Mouse (Mus musculus) neural tube, embryonic 12.5 days (tissue): ENCODE measurements around the gene Gm9844. TPM values are rescaled to one million over a fixed set of nuclear protein-coding genes. Genes with fewer than 3 reads are reported as not detected.

Source experiments
- ATAC-seq: fragments of 200-750 bp; cut with Nextera tagmentation; 2 replicates; pipeline ENCODE4 v1.8.0; 2017; ENCODE audit warnings: low read depth, mild to moderate bottlenecking, moderate TSS enrichment, moderate library complexity; ENCODE audit not compliant: low FRiP score
- H3K27ac ChIP-seq: fragments of 300-500 bp; sonication (generic); 2 replicates; pipeline ENCODE4 v1.5.1; 2016
- H3K27me3 ChIP-seq: fragments of 300-500 bp; sonication (generic); replicated peaks from 2 replicates; pipeline ENCODE4 v1.6.1; 2016; ENCODE audit warnings: mild to moderate bottlenecking
- H3K36me3 ChIP-seq: fragments of 300-500 bp; sonication (generic); 2 replicates; pipeline ENCODE4 v1.6.1; 2016; ENCODE audit warnings: mild to moderate bottlenecking
- H3K4me1 ChIP-seq: fragments of 300-500 bp; sonication (generic); 2 replicates; pipeline ENCODE4 v1.6.1; 2016
- H3K4me2 ChIP-seq: fragments of 300-500 bp; sonication (generic); replicated peaks from 2 replicates; pipeline ENCODE4 v1.6.1; 2016; ENCODE audit warnings: mild to moderate bottlenecking
- H3K4me3 ChIP-seq: fragments of 300-500 bp; sonication (generic); 2 replicates; pipeline ENCODE4 v1.5.1; 2016
- H3K9ac ChIP-seq: fragments of 300-500 bp; sonication (generic); 2 replicates; pipeline ENCODE4 v1.6.1; 2016; ENCODE audit warnings: mild to moderate bottlenecking
- H3K9me3 ChIP-seq: fragments of 300-500 bp; sonication (generic); 2 replicates; pipeline ENCODE4 v1.6.1; 2016; ENCODE audit warnings: mild to moderate bottlenecking
- WGBS: fragments of 180-500 bp; shearing (Covaris S2); methylation state at CpG from one replicate; pipeline ENCODE4 v1.1.7; 2016; 5-methylcytosine and 5-hydroxymethylcytosine counted together
- polyA plus RNA-seq: library from polyadenylated mRNA; unstranded; fragments of >200 nt; fragmentation: Nextera tagmentation; extraction: Ambion mirVana; gene quantifications from 2 replicates; pipeline ENCODE4 v1.2.1, GENCODE M21; 2016

Gm9844 gene
- polyA plus RNA-seq, 1 experiment from 2014 or later, result 27.5 TPM

GRCm38 (mm10) chr7:24850899-24851303 lies 11.1 kb upstream of the Gm9844 start:
- Histone ChIP-seq H3K4me1 (no peaks in the 10 kb centered on the region), H3K4me2 (no peak overlapping the region), H3K4me3 (no peak overlapping the region), H3K27ac (no peak overlapping the region), H3K36me3 (no peaks in the 10 kb centered on the region), H3K27me3 (no peaks in the 10 kb centered on the region), H3K9ac (no peak overlapping the region), H3K9me3 (no peaks in the 10 kb centered on the region)
- ATAC-seq, result no peak
- 40% methylated on average over 6 of the region's 6 CpGs for WGBS

- no peaks in the 10 kb centered on the region for H3K27me3 ChIP-seq
- H3K27ac ChIP-seq, result no peak overlapping the region
- H3K4me1 ChIP-seq, result no peaks in the 10 kb centered on the region
- no peaks in the 10 kb centered on the region for H3K36me3 ChIP-seq
- no peak for ATAC-seq
- H3K9ac ChIP-seq, result no peak overlapping the region
- no peak overlapping the region for H3K4me2 ChIP-seq
- no peak overlapping the region for H3K4me3 ChIP-seq
- 83% methylated on average over 5 of the region's 5 CpGs for WGBS
- no peaks in the 10 kb centered on the region for H3K9me3 ChIP-seq
Observed at GRCm38 (mm10) chr7:24851596-24852325, 10.3 kb upstream of the Gm9844 start.

- 83% methylated on average over 8 of the region's 8 CpGs for WGBS
- ATAC-seq, result no peak
- Histone ChIP-seq H3K36me3 (no peaks in the 10 kb centered on the region), H3K4me3 (no peak overlapping the region), H3K4me2 (no peak overlapping the region), H3K27me3 (no peaks in the 10 kb centered on the region), H3K4me1 (no peaks in the 10 kb centered on the region), H3K9me3 (no peaks in the 10 kb centered on the region), H3K9ac (no peak overlapping the region), H3K27ac (no peak overlapping the region)
Observed at GRCm38 (mm10) chr7:24852557-24853232, 9.3 kb upstream of the Gm9844 start.

GRCm38 (mm10) chr7:24853233-24853563 lies 8.8 kb upstream of the Gm9844 start:
- H3K27ac ChIP-seq, result no peak overlapping the region

GRCm38 (mm10) chr7:24853695-24854094 lies 8.3 kb upstream of the Gm9844 start:
- H3K36me3 ChIP-seq, result no peaks in the 10 kb centered on the region
- no peak overlapping the region for H3K4me3 ChIP-seq
- no peaks in the 10 kb centered on the region for H3K27me3 ChIP-seq
- no peak for ATAC-seq
- no peak overlapping the region for H3K27ac ChIP-seq
- H3K4me2 ChIP-seq, result no peak overlapping the region
- H3K9ac ChIP-seq, result no peak overlapping the region
- H3K4me1 ChIP-seq, result no peaks in the 10 kb centered on the region
- WGBS, result 43% methylated on average over 7 of the region's 7 CpGs
- H3K9me3 ChIP-seq, result no peaks in the 10 kb centered on the region

More at GRCm38 (mm10) chr7:24853233-24853563, 8.8 kb upstream of the Gm9844 start:
- Histone ChIP-seq H3K9ac (no peak overlapping the region), H3K4me1 (no peaks in the 10 kb centered on the region), H3K4me2 (no peak overlapping the region), H3K27me3 (no peaks in the 10 kb centered on the region), H3K4me3 (no peak overlapping the region), H3K36me3 (no peaks in the 10 kb centered on the region), H3K9me3 (no peaks in the 10 kb centered on the region)
- ATAC-seq, result no peak

- Histone ChIP-seq H3K9me3 (no peaks in the 10 kb centered on the region), H3K4me2 (no peak overlapping the region), H3K9ac (no peak overlapping the region), H3K4me3 (no peak overlapping the region), H3K27ac (no peak overlapping the region), H3K27me3 (no peaks in the 10 kb centered on the region), H3K4me1 (no peaks in the 10 kb centered on the region), H3K36me3 (no peaks in the 10 kb centered on the region)
- ATAC-seq, result no peak
- 37% methylated on average over 6 of the region's 6 CpGs for WGBS
Observed at GRCm38 (mm10) chr7:24856460-24857120, 5.4 kb upstream of the Gm9844 start.

- Histone ChIP-seq H3K27ac (no peak overlapping the region), H3K9ac (no peak overlapping the region), H3K27me3 (no peaks in the 10 kb centered on the region), H3K4me2 (no peak overlapping the region), H3K36me3 (no peaks in the 10 kb centered on the region), H3K9me3 (no peaks in the 10 kb centered on the region), H3K4me3 (no peak overlapping the region), H3K4me1 (no peaks in the 10 kb centered on the region)
- WGBS, result 66% methylated on average over 5 of the region's 5 CpGs
- ATAC-seq, result no peak
Observed at GRCm38 (mm10) chr7:24859234-24859633, 2.8 kb upstream of the Gm9844 start.

GRCm38 (mm10) chr7:24862853-24863252 lies 840 bp downstream of the Gm9844 start:
- 93% methylated on average over 4 of the region's 4 CpGs for WGBS
- Histone ChIP-seq H3K27me3 (no peaks in the 10 kb centered on the region), H3K27ac (no peak overlapping the region)

GRCm38 (mm10) chr7:24864156-24864555 lies 2.1 kb downstream of the Gm9844 start:
- Histone ChIP-seq H3K4me3 (no peak overlapping the region), H3K9ac (no peak overlapping the region), H3K27ac (no peak overlapping the region), H3K9me3 (no peaks in the 10 kb centered on the region), H3K27me3 (no peaks in the 10 kb centered on the region), H3K4me2 (no peak overlapping the region), H3K4me1 (no peaks in the 10 kb centered on the region), H3K36me3 (no peaks in the 10 kb centered on the region)
- 38% methylated on average over 6 of the region's 6 CpGs for WGBS
- ATAC-seq, result no peak

More at GRCm38 (mm10) chr7:24862853-24863252, 840 bp downstream of the Gm9844 start:
- Histone ChIP-seq H3K4me2 (no peak overlapping the region), H3K36me3 (no peaks in the 10 kb centered on the region), H3K9me3 (no peaks in the 10 kb centered on the region), H3K4me1 (no peaks in the 10 kb centered on the region), H3K4me3 (no peak overlapping the region), H3K9ac (no peak overlapping the region)
- no peak for ATAC-seq

GRCm38 (mm10) chr7:24869080-24869479 lies 7.1 kb downstream of the Gm9844 start:
- WGBS, result 59% methylated on average over 17 of the region's 17 CpGs
- no peak overlapping the region for H3K27ac ChIP-seq
- H3K36me3 ChIP-seq, result no peaks in the 10 kb centered on the region
- no peak overlapping the region for H3K4me2 ChIP-seq
- H3K4me3 ChIP-seq, result no peak overlapping the region
- H3K27me3 ChIP-seq, result 0 out of 2 replicates have a peak, but pooled peaks cover 6% of the 10 kb centered on the region
- peaks cover 5% of the 10 kb centered on the region; the same call in 1 of the 2 replicates for H3K9me3 ChIP-seq
- no peaks in the 10 kb centered on the region for H3K4me1 ChIP-seq
- H3K9ac ChIP-seq, result no peak overlapping the region
- no peak for ATAC-seq

- no peak for ATAC-seq
- Histone ChIP-seq H3K4me3 (no peak within 1 kb of the TSS), H3K36me3 (no peaks in the 10 kb centered on the region), H3K27ac (no peak within 1 kb of the TSS), H3K9me3 (peaks cover 5% of the 10 kb centered on the region; the same call in 1 of the 2 replicates), H3K9ac (no peak within 1 kb of the TSS), H3K4me1 (no peaks in the 10 kb centered on the region), H3K27me3 (0 out of 2 replicates have a peak, but pooled peaks cover 6% of the 10 kb centered on the region), H3K4me2 (no peak within 1 kb of the TSS)
- WGBS, result 52% methylated on average over 41 of the region's 41 CpGs
Observed at GRCm38 (mm10) chr7:24869532-24870165, 7.6 kb downstream of the Gm9844 start, which contains the start of the genes Lypd4 and Dmrtc2. Gene Lypd4 (minus strand): TSS chr7:24869941. Gene Dmrtc2 (plus strand): TSS chr7:24870057.

GRCm38 (mm10) chr7:24877588-24877987 lies 15.6 kb downstream of the Gm9844 start:
- WGBS, result 87% methylated on average over 3 of the region's 3 CpGs
- 0 out of 2 replicates have a peak, but pooled peaks cover 3% of the 10 kb centered on the region for H3K27me3 ChIP-seq
- no peaks in the 10 kb centered on the region for H3K36me3 ChIP-seq
- no peak overlapping the region for H3K4me3 ChIP-seq
- no peak overlapping the region for H3K4me2 ChIP-seq
- H3K9me3 ChIP-seq, result no peaks in the 10 kb centered on the region
- H3K9ac ChIP-seq, result no peak overlapping the region
- no peak overlapping the region for H3K27ac ChIP-seq
- ATAC-seq, result no peak
- H3K4me1 ChIP-seq, result no peaks in the 10 kb centered on the region
